Mouse (Mus musculus) ES-CJ7 (cell line): ENCODE data around the gene Pcdh18.

Experiments used
- DNase-seq: peaks from one replicate; pipeline ENCODE4 v3.0.0; 2011; ENCODE audit warnings: low read depth, low spot score

Gene Pcdh18

GRCm38 (mm10) chr3:49756870-49757625 lies at the start of gene Pcdh18:
Pcdh18 (minus strand) TSS chr3:49757325.
- peak; percentile 77 for DNase-seq

- DNase-seq: no peak
Observed at GRCm38 (mm10) chr3:49806823-49807222, 49.7 kb upstream of the Pcdh18 start.

GRCm38 (mm10) chr3:49805511-49805910 lies 48.4 kb upstream of the Pcdh18 start:
- no peak for DNase-seq

- DNase-seq: no peak
Observed at GRCm38 (mm10) chr3:49788296-49788695, 31.2 kb upstream of the Pcdh18 start.

GRCm38 (mm10) chr3:49787719-49788118 lies 30.6 kb upstream of the Pcdh18 start:
- no peak for DNase-seq

- peak; percentile 35 for DNase-seq
Observed at GRCm38 (mm10) chr3:49768992-49769738, 12.0 kb upstream of the Pcdh18 start.

GRCm38 (mm10) chr3:49762711-49763110 lies 5.6 kb upstream of the Pcdh18 start:
- DNase-seq: no peak

GRCm38 (mm10) chr3:49761971-49762370 lies 4.8 kb upstream of the Pcdh18 start:
- no peak for DNase-seq

GRCm38 (mm10) chr3:49757626-49758019 lies 498 bp upstream of the Pcdh18 start:
- DNase-seq: no peak

GRCm38 (mm10) chr3:49755986-49756845 lies 909 bp downstream of the Pcdh18 start:
- DNase-seq: peak; percentile 17

- DNase-seq: no peak
Observed at GRCm38 (mm10) chr3:49752766-49753165, 4.4 kb downstream of the Pcdh18 start.

GRCm38 (mm10) chr3:49749491-49750284 lies 7.4 kb downstream of the Pcdh18 start:
- no peak for DNase-seq

- DNase-seq: no peak
Observed at GRCm38 (mm10) chr3:49748054-49748453, 9.1 kb downstream of the Pcdh18 start.

- no peak for DNase-seq
Observed at GRCm38 (mm10) chr3:49739061-49739460, 18.1 kb downstream of the Pcdh18 start.

GRCm38 (mm10) chr3:49738531-49738930 lies 18.6 kb downstream of the Pcdh18 start:
- DNase-seq: no peak

- no peak for DNase-seq
Observed at GRCm38 (mm10) chr3:49706503-49706902, 50.6 kb downstream of the Pcdh18 start.

GRCm38 (mm10) chr3:49699951-49700350 lies 57.2 kb downstream of the Pcdh18 start:
- DNase-seq: no peak
